Mouse (Mus musculus) kidney, adult 8-10 months (tissue): ENCODE data around the gene Atg10.
"Not testable (repeated sequence)": the region's sequence is repeated elsewhere in the genome, so short reads cannot be mapped to it uniquely, and the experiment has no call there.

Experiments
- DNase-seq, 2 experiments: peaks; one replicate each; pipeline ENCODE4 v3.0.0; 2022

Gene Atg10

DNA sequence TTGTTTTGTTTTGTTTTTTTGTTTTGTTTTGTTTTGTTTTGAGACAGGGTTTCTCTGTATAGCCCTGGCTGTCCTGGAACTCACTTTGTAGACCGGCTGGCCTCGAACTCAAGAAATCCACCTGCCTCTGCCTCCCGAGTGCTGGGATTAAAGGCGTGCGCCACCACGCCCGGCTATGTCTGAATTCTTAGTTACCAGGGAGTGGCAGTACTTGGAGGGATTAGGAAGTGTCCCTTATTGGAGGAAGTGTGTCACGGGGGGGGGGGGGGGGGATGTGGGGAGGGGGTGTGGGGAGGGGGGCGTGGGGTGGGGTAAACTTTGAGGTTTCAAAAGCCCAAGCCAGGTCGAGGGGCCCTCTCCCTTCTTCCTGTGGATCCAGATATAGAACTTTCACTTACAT lies 295.5 kb downstream of the Atg10 start:
- not testable (repeated sequence) for DNase-seq

DNA sequence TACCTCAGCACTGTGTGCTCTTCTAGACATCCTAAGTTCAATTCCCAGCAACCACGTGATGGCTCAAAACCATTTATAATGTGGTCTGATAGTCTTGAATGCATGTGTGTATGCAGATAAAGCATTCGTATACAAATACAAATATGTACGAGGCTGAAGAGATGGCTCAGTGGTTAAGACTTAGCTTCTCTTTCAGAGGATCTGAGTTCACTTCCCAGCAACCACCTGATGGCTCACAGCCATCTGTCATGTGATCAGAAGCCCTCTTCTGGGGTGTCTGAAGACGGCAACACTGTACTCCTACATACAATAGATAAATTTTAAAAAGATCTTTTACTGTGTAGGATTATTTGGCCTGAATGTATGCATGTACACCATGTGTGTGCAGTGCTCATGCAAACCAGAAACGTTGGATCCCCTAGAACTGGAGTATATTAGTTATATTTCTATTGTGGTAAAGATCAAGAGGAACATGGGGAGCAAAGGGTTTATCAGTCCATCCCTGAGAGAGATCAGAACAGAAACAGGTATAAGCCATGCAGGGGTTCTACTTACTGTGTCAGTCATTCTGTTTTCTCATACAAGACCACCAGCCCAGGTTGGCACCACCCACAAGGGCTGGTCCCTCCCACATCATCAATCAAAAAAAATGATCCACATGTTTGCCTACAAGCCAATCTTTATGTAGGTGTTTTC lies 296.7 kb downstream of the Atg10 start:
- no peak for DNase-seq

DNA sequence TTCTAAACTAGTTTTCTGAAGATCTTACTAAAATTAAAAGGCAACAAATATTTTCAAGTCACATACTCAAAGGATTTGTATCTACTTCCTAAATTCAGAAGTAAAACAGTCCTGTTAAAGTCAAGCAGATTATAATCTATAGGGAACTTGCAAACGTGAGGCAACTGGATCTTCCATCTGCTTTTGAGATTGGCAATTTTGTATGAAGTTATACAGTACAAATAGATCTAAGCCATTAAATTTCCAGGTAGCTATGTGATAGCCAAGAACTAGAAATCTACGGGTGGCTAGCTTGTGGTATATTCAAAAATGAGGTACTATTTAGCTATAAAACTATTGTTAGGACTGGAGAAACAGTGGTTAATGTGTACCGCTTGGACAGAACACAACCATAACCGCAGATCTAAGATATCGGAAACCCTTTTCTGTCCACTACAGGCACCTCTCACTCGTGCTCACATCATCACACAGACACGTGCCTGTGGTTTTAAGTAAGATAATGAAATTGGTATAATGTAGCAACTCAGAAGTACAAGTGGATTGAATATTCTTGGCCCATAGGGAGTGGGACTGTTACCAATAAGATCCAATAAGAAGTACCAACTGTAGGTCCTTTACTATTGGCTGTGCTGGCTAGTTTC lies 297.5 kb downstream of the Atg10 start:
- DNase-seq = no peak

- DNase-seq = no peak
These were observed 298.6 kb downstream of the Atg10 start for GRCm38 (mm10) chr13:90925191-90925590.

DNA sequence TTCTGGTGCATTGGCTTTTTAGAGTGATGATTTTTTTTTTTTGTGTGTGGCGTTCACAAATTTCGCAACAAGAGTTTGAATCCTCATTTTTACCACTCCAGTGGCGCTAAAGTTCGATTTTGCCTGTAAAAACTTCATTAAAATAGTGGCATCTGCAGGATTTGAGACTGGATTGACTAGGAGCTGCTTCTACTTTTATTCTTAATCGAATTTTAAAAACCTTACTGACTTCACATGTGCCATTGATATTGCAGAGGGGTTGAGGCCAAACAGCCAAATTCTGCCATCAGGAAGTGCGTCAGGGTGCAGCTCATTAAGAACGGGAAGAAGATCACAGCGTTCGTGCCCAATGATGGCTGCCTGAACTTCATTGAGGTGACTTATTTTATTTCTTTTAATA lies 299.7 kb downstream of the Atg10 start:
- no peak for DNase-seq

GRCm38 (mm10) chr13:90923617-90924016 lies 300.2 kb downstream of the Atg10 start:
- not testable (repeated sequence) for DNase-seq

DNA sequence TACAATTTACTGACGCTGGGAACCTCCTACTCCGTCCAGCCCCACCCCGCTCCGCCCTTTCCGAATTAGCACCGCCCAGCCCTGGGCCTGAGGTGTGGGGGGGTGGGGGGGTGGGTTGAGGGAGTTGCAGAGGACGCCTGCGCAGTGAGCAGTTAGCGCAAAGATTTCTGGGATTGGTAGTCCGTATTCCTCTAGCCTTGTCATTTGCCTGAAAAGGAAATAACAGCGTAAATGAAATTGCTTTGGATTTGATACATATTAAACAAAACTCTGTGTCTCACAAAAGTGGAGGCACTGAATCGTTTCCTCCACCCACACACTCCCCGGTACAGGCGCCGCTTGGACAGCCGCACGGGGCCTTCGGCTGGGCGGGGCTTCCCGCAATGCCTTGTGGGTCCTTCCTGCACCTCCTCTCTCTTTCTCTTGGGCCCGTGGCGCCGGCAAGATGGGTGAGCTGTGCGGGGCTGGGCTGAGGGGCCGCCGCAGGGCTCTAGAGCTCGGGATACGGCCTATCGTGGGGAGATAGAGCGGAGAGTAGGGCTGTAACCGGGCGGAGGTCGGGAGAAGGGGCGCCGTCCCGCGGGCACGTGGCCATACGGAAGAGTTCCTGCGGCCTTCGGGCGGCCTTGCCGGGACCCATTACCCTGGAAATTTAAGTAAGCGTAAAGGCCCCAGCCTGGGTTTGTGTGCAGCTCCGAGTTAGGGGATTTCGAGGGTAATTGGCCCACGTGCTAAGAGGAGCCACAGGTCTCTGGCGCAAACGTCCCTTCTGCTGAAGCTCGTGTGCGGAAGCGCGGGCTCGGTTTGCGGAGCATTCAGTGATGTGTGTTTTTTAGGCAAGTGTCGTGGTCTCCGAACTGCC lies 300.8 kb downstream of the Atg10 start, which contains the start of gene Rps23:
Gene Rps23, plus strand, starts transcription at position 208 of the 862 bp plus-strand sequence.
- peak; percentile 84 to 88 for DNase-seq

- DNase-seq = no peak
These were observed 309.0 kb downstream of the Atg10 start for GRCm38 (mm10) chr13:90914721-90915120.

DNA sequence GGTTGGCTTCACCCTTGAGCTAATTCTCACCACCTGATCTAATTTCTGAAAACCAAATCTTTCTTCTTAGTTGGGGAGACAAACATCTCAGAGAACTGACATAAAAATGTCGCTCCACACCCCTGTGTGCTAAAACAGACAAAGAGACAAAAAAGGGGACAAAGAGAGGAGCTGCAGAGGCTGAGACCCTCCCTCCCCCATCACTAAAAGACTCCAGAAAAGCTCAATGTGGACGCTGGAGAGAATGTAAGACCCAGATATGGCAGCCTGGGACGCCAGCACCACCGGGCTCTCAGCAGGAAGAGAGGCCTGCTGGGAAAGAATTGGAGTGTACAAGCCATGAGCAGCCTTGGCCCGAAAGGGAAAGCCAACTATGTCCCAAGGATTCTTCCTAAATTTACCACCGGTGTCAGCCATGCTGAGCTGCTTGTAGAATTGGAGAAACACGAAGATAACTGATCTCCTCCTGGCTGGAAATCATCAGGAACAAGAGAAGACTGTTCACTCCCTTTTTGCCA lies 310.0 kb downstream of the Atg10 start:
- no peak for DNase-seq

GRCm38 (mm10) chr13:90912760-90913674 lies 310.8 kb downstream of the Atg10 start:
- DNase-seq = no peak

GRCm38 (mm10) chr13:90907376-90907775 lies 316.4 kb downstream of the Atg10 start:
- DNase-seq = no peak

- no peak for DNase-seq
These were observed 318.6 kb downstream of the Atg10 start, which contains the start of gene Atp6ap1l for GRCm38 (mm10) chr13:90905176-90905575. Gene Atp6ap1l (minus strand): TSS chr13:90905355.

- no peak for DNase-seq
These were observed 326.9 kb downstream of the Atg10 start for GRCm38 (mm10) chr13:90896821-90897220.

DNA sequence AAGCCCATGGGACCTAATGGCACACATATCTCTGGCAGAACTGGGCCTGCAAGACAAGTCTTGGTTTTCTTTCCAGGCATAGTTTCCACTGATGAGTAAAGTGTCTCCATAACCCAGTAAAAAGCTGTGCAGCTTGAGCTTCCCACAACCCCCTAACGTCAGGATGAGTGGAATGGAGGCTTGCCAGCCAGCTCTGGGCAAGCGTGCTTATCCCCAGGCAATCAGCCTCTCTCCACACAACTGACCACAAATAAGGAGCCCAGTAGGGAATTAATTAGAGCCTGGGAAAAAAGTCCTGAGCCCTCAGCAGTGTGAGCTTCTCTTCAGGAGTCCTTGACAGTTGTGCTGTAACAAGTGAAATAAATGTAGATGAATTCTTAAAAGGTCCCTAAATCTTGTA lies 327.7 kb downstream of the Atg10 start:
- DNase-seq = no peak

DNA sequence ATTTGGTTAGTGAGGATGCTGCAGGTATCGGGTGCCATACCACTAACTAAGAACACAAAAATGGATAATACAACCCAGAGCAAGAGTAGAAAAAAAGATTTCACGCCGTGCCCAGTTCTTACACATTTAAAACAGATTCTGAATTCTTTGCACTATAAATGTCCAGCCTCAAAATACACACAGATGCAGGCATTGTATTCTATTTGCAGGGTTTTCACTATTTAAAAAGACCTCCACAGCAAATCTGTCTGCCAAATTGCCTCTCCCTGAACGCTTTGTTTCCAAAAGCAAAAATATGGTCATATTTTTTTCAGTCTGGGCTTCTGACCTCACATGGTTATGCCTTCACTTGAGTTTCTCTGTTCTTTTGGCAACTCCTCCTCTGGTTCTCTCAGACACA lies 328.9 kb downstream of the Atg10 start:
- DNase-seq = no peak

GRCm38 (mm10) chr13:90890111-90890510 lies 333.7 kb downstream of the Atg10 start:
- no peak for DNase-seq

- DNase-seq = peak; percentile 39 to 78
These were observed 337.2 kb downstream of the Atg10 start for GRCm38 (mm10) chr13:90886568-90886983.

DNA sequence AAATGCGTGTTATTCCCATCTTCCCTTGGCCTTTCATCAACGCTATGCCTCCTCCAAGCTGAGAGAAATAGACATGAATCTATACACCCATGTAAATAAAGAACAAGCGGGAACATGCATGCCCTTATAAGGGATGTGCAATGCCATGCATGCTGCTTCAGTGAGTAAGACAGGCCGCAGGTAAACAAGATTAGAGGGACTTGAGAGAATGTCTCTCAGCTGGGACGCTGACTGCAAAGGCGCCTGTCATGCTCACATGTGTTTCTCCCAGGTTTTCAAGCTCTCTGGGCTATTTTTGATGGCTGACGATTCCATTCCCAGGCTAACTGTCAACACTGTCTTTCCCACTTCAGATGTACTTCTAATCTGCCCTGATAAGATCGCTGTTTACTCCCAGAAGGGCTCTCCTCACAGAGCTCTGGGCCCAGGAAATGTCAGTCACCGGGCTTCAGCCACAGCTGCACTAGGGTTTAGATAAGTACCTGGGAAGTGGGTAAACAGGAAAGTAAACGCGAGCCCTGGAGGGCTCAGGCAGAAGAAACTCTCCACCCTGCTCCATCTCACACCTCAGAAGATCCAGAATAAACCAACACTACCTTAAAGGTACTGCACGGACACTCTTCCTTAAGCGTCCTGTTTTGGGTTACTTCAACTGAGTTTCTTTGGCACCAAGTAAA lies 337.8 kb downstream of the Atg10 start:
- DNase-seq = no peak
